ENCODE assay signal across 13 mouse cellular contexts in the genomic region with DNA sequence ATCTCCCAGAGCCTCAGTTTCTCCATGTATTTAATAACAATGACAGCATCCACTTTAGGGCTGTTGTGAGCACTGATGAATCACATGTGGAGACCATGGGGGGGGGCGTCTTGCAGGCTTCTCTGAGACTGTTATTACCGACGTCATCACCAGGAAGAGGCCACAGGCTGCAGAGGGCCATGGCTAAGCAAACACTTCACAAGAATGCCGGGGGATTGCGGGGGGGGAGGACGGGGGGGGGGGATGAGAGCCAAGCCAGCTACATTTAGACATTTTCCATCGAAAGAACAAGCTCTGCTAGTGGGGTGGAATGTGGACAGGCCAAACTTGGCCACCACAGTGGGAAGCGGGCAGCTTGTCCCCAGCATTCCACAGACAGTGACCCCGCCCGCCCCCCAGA.
DNase-seq lines count a peak whose midpoint lies in the region; ATAC-seq and TF ChIP-seq lines count a peak whose summit lies in the region.
"Had no signal": no experiment of that assay in that cellular context is flagged by ENCODE, and none has a peak within 500 bp of the region (broad histone marks: within the 10 kb centered on the region; RNA-seq: fewer than 3 reads in every experiment).

No protein-coding gene starts in this region.

- peaks cover 2% of the 10 kb centered on the region; the same call in 1 of the 2 replicates for H3K27me3 ChIP-seq in forebrain, embryonic 10.5 days (ENCODE audit: poor library complexity, severe bottlenecking)
- H3K27me3 ChIP-seq in forebrain, embryonic 13.5 days: no peaks in the 10 kb centered on the region
- no peaks in the 10 kb centered on the region for H3K27me3 ChIP-seq in kidney, embryonic 15.5 days
- H3K27me3 ChIP-seq in G1E (ENCODE audit: insufficient read depth, low read length): no peaks in the 10 kb centered on the region; the same call in 1 of the 2 replicates
- peaks cover 3% of the 10 kb centered on the region; the same call in 1 of the 2 replicates for H3K27me3 ChIP-seq in limb, embryonic 12.5 days
- no peaks in the 10 kb centered on the region for H3K27me3 ChIP-seq in liver, postnatal 0 days (ENCODE audit: insufficient read depth, low read length)
- H3K27me3 ChIP-seq: midbrain, embryonic 13.5 days; Patski had no signal

- H3K4me1 ChIP-seq in forebrain, embryonic 10.5 days: peaks cover 70% of the 10 kb centered on the region
- peaks cover 43% of the 10 kb centered on the region for H3K4me1 ChIP-seq in forebrain, embryonic 13.5 days
- peaks cover 74% of the 10 kb centered on the region for H3K4me1 ChIP-seq in kidney, embryonic 15.5 days
- H3K4me1 ChIP-seq in G1E (ENCODE audit: insufficient read depth, low read depth, low read length): no peaks in the 10 kb centered on the region
- H3K4me1 ChIP-seq in limb, embryonic 12.5 days (replicated peaks): peaks cover 36% of the 10 kb centered on the region
- peaks cover 6% of the 10 kb centered on the region for H3K4me1 ChIP-seq in liver, postnatal 0 days (ENCODE audit: insufficient read depth)

- TF ChIP-seq CTCF in G1E (IDR thresholded peaks at IDR 0.05; ENCODE audit: low read depth, low read length): no peak
- no peak for TF ChIP-seq CTCF in liver, postnatal 0 days (IDR thresholded peaks at IDR 0.05; ENCODE audit: low read depth)

- ATAC-seq in forebrain, embryonic 13.5 days: no peak
- no peak for ATAC-seq in kidney, embryonic 15.5 days (replicated peaks; ENCODE audit: low FRiP score)
- ATAC-seq in G1E (ENCODE audit: extremely low read depth, insufficient number of reproducible peaks, low FRiP score, poor library complexity, severe bottlenecking): no peak
- no peak for ATAC-seq in limb, embryonic 12.5 days (ENCODE audit: insufficient number of reproducible peaks, insufficient read depth, low FRiP score, low TSS enrichment, low read depth)
- no peak for ATAC-seq in liver, postnatal 0 days
- ATAC-seq: midbrain, embryonic 13.5 days had no signal

- peak overlapping the region; percentile 56; the same call in 1 of the 2 replicates for H3K27ac ChIP-seq in forebrain, embryonic 10.5 days
- H3K27ac ChIP-seq in forebrain, embryonic 13.5 days: no peak overlapping the region; the same call in 1 of the 2 replicates
- peak overlapping the region; percentile 61 for H3K27ac ChIP-seq in kidney, embryonic 15.5 days
- H3K27ac ChIP-seq in limb, embryonic 12.5 days: peak overlapping the region; percentile 41; the same call in 1 of the 2 replicates
- no peak overlapping the region for H3K27ac ChIP-seq in liver, postnatal 0 days (ENCODE audit: low read depth)
- H3K27ac ChIP-seq: midbrain, embryonic 13.5 days had no signal

- DNase-seq in forebrain, embryonic 10.5 days (ENCODE audit: extremely low spot score, low spot score): no peak
- DNase-seq in kidney, adult 11 months: no peak
- DNase-seq in G1E (ENCODE audit: low spot score): no peak
- DNase-seq in left cerebral cortex, adult 8-10 months (ENCODE audit: low spot score in 2 of 2): no peak
- no peak for DNase-seq in liver, postnatal 0 days
- DNase-seq: adrenal gland, postnatal 25 days; cerebellum, postnatal 10 days; liver had no signal

- TF ChIP-seq EP300 in liver, postnatal 0 days (IDR thresholded peaks at IDR 0.05; ENCODE audit: low read depth): no peak

- no peaks in the 10 kb centered on the region for H3K9me3 ChIP-seq in forebrain, embryonic 10.5 days
- no peaks in the 10 kb centered on the region for H3K9me3 ChIP-seq in forebrain, embryonic 13.5 days (replicated peaks)
- H3K9me3 ChIP-seq in kidney, embryonic 15.5 days (replicated peaks): no peaks in the 10 kb centered on the region
- peaks cover 95% of the 10 kb centered on the region for H3K9me3 ChIP-seq in G1E (replicated peaks)
- H3K9me3 ChIP-seq in limb, embryonic 12.5 days: no peaks in the 10 kb centered on the region
- no peaks in the 10 kb centered on the region for H3K9me3 ChIP-seq in liver, postnatal 0 days (ENCODE audit: low read length)
- H3K9me3 ChIP-seq: midbrain, embryonic 13.5 days had no signal

- H3K36me3 ChIP-seq in forebrain, embryonic 10.5 days (replicated peaks): no peaks in the 10 kb centered on the region
- H3K36me3 ChIP-seq in forebrain, embryonic 13.5 days (ENCODE audit: poor library complexity, severe bottlenecking): no peaks in the 10 kb centered on the region
- no peaks in the 10 kb centered on the region for H3K36me3 ChIP-seq in kidney, embryonic 15.5 days
- no peaks in the 10 kb centered on the region for H3K36me3 ChIP-seq in G1E (replicated peaks)
- no peaks in the 10 kb centered on the region for H3K36me3 ChIP-seq in limb, embryonic 12.5 days
- H3K36me3 ChIP-seq in liver, postnatal 0 days (replicated peaks; ENCODE audit: insufficient read depth, low read length): no peaks in the 10 kb centered on the region
- H3K36me3 ChIP-seq: midbrain, embryonic 13.5 days had no signal

- no peak overlapping the region for H3K9ac ChIP-seq in forebrain, embryonic 13.5 days
- H3K9ac ChIP-seq in kidney, embryonic 15.5 days: no peak overlapping the region
- H3K9ac ChIP-seq in limb, embryonic 12.5 days (replicated peaks): no peak overlapping the region
- no peak overlapping the region for H3K9ac ChIP-seq in liver, postnatal 0 days (replicated peaks)
- H3K9ac ChIP-seq: midbrain, embryonic 13.5 days had no signal

- no peak overlapping the region for H3K4me3 ChIP-seq in forebrain, embryonic 10.5 days
- H3K4me3 ChIP-seq in forebrain, embryonic 13.5 days: no peak overlapping the region
- no peak overlapping the region for H3K4me3 ChIP-seq in kidney, embryonic 15.5 days (replicated peaks)
- peak overlapping the region; percentile 16; the same call in 1 of the 2 replicates for H3K4me3 ChIP-seq in G1E (ENCODE audit: low read depth, low read length)
- no peak overlapping the region for H3K4me3 ChIP-seq in limb, embryonic 12.5 days (replicated peaks)
- H3K4me3 ChIP-seq in liver, postnatal 0 days (ENCODE audit: low read depth, low read length): no peak overlapping the region
- H3K4me3 ChIP-seq: midbrain, embryonic 13.5 days had no signal

- WGBS in forebrain, embryonic 10.5 days: 76% methylated on average over 10 of the region's 10 CpGs
- 76% methylated on average over 10 of the region's 10 CpGs for WGBS in forebrain, embryonic 13.5 days
- 37% methylated on average over 10 of the region's 10 CpGs for WGBS in kidney, embryonic 15.5 days
- WGBS in limb, embryonic 12.5 days: 45% methylated on average over 10 of the region's 10 CpGs
- WGBS in liver, postnatal 0 days (ENCODE audit: insufficient replicate concordance): 28% methylated on average over 9 of the region's 10 CpGs

- H3K4me2 ChIP-seq in forebrain, embryonic 13.5 days: no peak overlapping the region
- no peak overlapping the region for H3K4me2 ChIP-seq in kidney, embryonic 15.5 days
- H3K4me2 ChIP-seq in limb, embryonic 12.5 days: no peak overlapping the region
- no peak overlapping the region for H3K4me2 ChIP-seq in liver, postnatal 0 days (ENCODE audit: low read depth, low read length)
- H3K4me2 ChIP-seq: midbrain, embryonic 13.5 days had no signal

Comparison
In these comparisons a context has a peak if more than half of its experiments do, and no peak if none do; other contexts are left out.
1. H3K27ac ChIP-seq: peak in forebrain, embryonic 10.5 days (single experiment), kidney, embryonic 15.5 days (single experiment) and limb, embryonic 12.5 days (single experiment); none in forebrain, embryonic 13.5 days (single experiment) and liver, postnatal 0 days (single experiment).